Mouse (Mus musculus) left cerebral cortex, adult 18-20 months (tissue): Measurements from ENCODE around the gene Brd3os. TPM values are rescaled to one million over a fixed set of nuclear protein-coding genes. Genes with fewer than 3 reads are reported as not detected.

ENCODE experiments used
- DNase-seq, 2 experiments: peaks; one replicate each; pipeline ENCODE4 v3.0.0; 2021 to 2022; ENCODE audit warnings: low spot score in 2 of 2, mixed read lengths in 1 of 2
- total RNA-seq, 2 experiments: library from RNA; stranded (reverse); gene quantifications; 2 replicates each; pipeline ENCODE4 v1.2.3; 2021

Gene Brd3os
- total RNA-seq, 2 experiments from 2014 or later = 27.8 to 28.3 TPM

DNA sequence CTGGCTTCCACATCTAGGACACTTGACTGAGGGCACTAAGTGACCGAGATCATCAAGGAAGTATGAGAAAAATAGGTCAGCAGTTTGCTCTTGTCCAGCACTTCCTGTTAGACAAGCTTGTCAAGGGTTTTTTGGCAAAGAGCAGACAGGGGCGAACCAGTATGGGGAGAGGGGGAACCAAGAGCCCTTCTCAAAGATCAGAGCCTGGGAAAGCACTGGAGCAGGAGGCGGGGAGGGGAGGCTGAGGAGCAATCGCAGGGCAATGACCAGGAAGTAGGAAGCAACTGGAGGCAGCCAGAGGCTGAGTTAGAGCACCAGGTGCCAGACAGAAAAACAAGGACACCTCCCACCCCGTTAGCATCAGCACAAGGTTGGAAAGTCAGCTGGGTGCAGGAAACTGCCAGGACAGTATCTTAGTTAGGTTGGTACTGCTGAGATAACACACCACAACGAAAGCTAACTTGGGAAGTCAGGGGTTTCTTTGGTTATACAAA, 23.5 kb upstream of the Brd3os start:
- DNase-seq = no peak

DNA sequence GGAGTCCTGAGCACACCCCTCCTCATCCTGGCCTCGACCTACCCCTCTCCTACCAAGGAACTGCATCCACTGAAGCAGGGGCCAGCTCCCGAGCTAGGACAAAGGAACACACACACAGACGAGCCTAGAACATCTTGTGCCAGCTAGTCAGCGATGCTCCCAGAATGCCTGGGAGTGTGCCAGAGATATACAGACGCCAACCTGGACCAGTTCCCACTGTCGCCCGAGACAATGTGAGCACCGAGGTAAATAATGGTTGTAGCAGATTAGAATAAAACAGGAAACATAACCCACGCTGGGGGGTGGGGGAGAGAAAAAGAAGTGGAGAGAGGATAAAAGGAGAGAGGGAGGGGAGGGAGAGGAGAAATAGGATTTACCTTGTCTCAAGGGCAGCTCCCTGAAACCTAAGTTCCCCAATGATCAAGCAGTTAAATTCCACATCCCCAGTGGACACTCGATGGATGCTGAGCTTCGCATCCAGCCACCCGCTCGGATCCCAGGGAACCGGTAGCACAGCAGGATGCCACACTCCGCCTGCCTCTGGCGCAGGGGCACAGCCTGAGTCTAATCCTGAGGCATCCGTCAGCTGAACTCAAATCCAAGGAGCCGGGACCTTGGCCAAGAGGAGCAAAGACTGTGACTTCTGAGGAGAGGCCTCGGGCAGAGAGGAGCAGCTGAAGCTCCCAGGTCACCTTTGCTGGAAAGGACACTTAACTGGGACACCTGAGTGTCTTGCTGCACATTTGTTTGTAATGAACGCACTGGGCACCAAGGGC, 20.6 kb upstream of the Brd3os start:
- DNase-seq = peak; percentile 47 to 60

DNA sequence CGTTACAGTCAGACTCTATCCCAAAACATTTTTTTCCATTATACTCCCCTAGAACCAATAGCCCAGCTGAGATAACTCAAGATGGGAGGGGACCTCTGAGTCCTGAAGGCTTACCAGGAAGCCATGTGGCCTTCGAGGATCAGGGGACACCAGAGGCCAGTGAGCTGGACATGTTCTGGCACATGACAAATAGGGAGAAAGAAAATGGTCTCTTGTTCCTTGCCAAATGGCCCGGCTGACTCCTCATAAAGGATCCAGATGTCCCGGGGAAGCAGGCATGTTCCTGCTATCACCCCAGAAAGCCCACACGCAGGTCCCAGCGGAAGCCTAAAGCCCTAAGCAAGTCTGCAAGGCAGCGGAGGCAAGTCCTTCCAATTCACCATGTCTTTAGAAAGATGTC, 18.5 kb upstream of the Brd3os start:
- no peak for DNase-seq

DNA sequence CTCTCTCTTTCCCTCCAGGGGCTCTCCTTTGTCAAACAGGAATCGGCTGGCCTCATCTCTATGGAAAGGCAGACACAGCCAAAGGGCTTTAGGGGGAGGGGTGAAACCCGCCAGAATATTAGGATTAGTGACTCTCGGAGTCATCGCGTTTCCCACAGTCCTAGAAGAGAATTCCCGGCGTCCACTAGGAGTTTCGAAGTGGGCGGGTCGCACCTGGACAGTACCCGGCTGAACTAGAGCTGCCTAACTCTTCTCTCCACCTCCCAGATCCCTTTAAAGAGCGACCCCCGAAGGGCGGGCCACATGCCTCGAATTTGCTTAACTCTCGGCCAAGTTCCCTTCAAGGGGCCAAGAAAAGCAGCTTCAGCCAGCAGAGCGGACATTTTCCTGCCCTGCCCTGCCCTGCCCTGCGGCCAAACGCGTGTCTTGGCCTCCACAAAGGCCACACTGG, 16.9 kb upstream of the Brd3os start:
- DNase-seq = no peak

DNA sequence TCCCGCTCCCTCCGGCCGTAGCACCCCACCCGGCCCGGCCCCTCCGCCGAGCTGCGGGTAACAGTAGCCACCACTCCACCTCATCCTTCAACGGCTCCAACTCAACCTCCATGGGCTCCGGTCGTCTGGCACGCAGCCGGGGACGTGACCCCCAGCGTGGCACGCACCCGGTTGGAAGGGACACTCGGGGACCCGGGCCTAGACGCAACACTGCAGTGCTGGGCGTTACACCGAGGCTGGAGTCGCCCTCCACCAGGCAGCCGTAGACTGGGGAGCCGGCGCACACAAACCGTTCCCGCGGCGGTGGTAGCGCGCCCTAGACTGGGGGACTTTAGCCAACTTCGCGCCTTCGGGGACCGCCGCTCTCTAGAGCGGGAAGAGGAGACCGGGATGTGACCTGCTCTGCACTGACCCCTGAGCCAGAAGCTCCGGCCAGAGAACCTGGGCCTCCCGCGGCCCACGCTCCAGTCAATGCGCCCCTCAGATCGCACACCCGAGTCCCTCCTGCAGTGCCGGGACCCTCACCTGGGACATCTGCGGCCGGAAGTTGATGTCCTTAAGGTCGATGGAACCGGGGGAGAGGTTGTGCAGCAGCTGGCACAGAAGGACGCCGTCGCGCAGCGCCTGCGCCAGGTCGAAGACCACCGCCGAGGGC, 16.2 kb upstream of the Brd3os start:
- DNase-seq = no peak

DNA sequence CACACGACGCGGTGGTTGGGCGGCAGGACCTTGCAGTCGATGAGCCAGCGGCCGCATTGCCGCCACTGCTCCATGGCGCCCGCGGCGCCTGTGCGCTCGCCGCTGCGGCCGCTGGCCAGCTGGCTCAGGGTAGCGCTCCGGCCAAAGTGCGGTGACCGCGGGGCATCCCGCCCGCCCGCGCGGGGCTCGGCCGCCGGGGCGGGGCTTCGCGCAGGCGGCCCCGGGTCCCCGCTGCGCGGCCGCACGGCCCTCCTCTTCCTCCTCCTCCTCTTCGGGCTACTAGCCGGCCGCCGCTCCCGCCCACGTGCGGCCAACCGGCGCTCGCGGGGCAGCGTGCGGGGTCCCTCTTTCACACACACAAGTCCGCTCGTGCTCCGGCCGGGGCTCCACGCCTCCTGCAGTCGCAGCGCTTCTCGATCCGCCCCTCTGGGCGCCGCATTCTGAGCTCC, 15.7 kb upstream of the Brd3os start:
- peak in 1 of 2 experiments; percentile 26 for DNase-seq

DNA sequence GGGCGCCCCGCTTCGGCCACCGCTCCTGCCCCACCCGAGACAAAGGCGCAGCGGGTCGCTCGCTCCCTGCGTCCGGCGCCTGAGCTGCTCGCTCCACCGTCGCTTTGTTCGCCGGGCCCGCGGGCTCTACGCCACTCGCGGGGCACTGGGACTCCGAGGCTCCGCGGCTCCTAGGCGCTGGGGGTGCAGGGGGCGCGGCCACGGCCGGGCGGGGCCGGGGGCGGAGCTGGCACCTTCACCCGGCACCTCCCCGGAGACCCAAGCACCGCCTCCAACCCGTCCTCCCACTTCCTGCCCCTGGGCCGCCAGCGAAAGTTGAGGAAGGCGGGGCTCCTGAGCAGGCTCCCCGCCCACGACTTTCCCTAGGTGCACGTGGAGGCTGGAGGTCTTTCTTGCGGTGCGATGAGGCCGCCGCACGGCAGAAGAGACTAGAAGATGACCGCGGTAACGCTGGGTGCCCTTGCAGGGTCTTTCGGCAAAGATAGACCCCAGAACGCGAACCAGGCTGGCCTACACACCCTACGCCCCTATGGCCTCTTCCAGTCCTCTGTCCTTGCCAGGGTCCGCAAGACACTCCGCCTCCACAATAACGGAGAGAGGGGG, 15.2 kb upstream of the Brd3os start, which contains the start of gene Vav2:
Gene Vav2 (minus strand): TSS at position 179 of the 603 bp plus-strand sequence.
- DNase-seq = peak; percentile 59 to 78

DNA sequence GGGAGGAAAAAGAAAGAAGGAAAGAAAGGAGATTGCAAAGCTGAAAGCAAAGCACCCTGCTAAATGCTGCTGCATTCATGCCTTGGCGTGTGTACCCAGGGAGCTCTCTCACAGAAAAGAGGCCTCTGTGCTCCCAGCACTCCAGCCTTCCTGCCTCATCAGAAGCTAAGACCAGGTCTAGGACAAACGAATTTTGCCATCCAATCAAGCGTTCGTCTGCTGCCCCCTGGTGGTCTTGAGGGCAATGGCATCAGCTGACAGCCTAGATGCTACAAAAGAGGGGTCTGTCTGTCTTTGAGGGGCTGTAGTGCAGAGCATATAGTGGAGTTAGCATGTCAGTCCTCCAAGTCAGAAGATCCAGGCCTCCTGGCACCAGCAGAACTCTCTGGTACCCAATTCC, 14.1 kb upstream of the Brd3os start:
- peak; percentile 84 to 90 for DNase-seq

DNA sequence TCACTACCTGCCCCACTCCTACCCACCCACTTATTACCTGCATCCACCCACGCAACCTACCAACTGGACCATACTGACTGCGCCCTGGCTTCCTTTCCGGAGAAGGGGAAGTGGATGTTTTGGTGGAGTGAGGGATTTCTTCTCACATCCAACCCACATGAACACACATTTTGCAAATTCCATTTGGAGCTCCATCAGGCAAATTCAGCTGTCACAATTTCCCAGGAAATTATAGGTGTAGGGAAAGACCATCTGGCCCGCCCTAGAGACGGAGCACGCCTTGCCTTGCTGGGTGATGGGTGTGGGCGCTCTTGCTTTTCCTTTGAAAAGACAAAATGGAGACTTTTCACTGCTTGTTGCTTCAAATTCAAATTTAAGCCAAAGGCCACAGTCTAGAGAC, 11.5 kb upstream of the Brd3os start:
- peak; percentile 58 to 75 for DNase-seq

DNA sequence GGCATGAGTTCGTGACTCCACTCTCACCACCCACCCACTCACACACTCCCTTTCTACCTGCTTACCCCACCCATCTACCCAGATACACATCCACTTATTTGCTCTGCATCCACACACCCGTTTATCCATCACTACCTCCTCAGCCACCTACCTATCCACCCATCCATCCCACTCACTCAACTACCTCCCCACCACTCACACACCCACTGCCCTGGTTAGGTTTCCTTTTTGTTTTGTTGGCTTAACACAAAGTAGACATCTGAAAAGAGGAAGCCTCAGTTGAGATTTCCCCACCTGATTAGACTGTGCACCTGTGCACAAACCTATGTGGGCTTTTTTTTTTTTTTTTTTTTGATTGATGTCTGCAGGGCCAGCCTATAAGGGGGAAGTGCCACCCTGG, 9.5 kb upstream of the Brd3os start:
- DNase-seq = no peak

DNA sequence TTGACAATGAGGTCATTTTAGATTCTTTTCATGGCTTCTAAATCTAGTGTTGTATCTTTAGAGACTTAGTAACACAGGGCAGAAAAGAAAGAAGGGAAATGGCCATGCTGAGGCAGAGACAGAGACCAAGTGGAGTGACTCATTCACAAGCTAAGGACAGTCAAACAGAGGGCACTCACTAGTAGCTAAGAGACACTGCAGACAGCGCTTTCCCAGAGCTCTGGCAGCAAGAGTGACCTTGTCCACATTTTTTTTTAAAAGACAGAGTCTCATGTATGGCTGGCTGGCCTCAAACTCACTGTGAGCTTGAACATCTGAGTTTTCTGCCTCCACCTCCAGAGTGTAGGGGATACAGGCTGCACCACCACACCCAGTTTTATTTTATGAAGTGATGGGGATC, 4.2 kb upstream of the Brd3os start:
- no peak for DNase-seq

DNA sequence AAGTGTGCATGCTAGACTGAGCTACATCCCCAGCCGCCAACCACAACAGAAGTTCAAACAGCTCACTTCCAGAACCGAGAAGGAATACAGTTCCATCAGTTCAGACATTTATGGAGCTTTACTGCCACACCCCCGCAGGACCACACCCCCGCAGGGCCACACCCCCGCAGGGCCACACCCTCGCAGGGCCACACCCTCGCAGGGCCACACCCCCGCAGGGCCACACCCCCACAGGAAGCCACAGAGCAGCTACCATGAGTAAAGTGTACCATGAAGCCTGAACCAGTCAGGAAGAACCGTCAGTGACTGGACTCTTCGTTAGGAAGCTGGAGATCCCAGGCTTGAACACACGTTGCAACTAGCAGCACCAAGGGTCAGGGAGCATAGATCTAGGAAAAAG, 3.8 kb upstream of the Brd3os start:
- DNase-seq = no peak

DNA sequence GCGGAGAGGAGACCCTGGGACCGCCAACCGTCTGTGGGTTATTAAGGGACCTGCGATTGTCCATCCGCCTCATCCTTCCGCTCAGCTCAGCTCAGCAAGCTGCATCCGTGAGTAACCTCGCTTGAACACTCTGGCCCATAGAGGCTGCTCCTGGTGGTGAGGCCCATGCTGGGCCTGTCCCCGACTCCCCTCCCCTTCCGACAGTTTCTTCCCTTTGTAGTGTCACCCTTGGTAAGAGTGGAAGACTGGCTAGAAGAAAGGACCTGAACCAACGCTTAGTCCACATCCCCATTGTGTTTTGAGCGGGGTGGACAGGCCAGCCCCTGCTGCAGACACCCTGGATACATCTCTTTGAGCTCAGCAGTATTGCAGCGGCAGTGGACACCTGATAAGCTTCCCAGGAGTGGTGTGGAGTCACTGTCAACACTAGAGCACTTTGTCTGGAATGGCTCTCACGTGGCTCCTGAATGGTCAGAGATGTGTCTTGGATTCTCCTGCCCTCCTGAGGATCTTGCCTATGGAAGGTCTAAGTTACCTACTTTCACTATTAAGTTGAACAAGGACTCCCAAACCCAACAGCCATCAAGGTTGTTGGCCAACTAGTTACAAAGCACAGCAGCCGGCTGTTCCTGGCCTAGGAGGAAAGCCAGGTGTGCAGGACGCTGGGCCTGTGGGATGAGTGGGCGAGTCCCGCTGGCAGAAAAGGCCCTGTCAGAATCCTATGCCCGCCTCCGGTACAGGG, 755 bp downstream of the Brd3os start:
- no peak for DNase-seq

DNA sequence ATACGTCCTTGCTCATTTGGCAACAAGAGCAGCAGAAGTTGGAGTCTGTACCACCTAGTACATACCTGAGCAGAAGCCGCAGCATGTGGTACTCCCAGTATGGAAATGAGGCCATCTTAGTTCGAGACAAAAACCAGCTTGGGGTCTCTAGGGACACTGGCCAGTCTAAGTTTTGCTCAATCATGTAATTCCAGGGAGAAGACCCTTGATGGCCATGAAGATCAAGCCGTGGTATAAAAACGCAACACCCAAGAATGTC, 1.3 kb downstream of the Brd3os start:
- DNase-seq = no peak

DNA sequence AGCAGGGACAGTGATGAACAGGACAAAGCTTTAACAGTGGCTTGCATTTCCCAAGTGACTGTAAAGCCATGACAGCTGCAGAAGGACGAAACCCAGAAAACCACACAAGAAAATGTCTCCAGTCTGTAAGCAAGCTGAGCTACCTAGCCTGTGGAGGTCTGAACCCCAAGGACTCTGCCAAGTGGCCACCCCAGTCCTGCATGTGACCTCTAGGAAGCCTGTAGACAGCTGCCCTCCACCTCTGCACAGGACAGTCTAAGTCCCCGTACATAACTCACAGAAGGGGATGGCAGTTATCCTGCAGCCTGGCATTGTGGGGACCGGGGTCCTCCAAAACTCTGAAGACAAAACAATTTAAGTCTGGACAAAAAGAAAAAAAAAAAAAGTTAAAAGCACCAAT, 3.8 kb downstream of the Brd3os start:
- DNase-seq = no peak

DNA sequence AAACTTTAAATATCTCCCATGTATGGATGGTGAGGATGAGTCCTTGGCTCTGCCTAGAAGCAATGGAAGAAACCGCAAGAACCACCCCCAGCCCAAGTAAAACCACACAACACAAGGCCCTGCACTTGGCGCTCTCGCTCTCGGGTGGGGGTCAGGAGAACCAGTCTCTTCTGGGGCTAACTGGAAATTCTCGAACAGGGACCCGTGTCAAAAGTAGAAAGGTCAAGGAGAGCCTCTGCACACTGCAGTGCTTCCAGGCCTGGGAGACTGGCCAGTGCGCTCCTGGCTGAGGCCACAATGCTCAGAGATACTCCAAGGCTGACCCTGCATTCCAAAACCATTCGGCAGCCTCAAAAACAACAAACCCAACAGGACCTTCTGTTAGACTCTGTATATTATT, 4.7 kb downstream of the Brd3os start:
- no peak for DNase-seq

DNA sequence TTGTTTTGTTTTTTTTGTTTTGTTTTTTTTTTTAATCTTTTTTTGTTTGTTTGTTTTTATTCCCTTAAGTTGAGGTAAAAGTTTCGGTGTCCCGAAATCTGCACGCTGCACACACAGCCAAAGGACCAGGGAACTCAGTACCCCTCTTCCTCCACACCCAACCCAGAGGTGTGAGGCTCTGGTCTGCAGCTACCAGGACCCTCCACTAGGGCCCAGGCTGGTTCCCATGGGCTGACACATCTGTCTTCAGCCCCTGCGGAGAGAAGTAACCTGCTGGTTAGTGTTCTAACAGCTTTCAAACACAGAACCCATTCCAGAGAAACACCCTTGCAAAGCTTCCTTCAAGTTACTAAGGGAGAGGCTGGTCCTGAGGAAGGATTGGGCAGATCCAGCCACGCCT, 5.7 kb downstream of the Brd3os start:
- DNase-seq = no peak

DNA sequence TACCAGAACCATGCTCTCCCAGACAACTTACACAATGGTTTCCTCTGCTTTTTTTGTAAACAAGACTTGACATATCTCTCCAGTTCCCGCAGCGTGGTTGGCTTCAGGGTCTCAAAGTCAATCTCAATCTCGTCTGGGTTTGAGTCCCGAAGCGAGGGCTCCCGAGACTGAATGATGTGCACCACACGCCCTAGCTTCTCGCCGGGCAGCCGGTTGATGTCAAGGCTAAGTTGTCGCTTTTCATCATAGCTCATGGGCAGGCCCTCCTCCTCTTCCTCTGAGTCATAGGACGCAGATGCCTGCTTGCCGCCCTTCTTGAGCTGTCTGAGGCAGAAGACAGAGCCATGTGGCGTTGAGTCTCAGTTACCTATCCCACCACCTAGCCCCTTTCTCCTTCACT, 8.1 kb downstream of the Brd3os start:
- peak in 1 of 2 experiments; percentile 18 for DNase-seq

DNA sequence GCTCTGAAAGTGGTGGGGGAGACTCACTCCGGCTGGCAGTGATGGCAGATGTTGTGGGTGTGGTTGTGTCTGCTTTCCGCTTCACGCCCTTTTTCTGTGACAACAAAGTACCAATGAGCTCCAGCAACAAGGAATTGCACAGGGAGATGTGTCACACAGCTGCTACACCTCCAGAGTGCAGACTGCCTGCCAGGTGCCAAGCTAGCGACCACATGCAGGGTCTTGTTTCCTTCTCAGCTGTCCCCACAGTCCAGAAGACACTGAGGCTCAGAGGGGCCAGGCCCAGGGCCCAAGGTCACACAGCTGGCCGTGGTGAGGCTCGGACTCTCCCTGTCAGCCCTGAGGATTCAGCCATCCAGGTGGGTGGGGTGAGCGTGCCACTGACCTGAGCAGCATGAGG, 17.6 kb downstream of the Brd3os start:
- no peak for DNase-seq

DNA sequence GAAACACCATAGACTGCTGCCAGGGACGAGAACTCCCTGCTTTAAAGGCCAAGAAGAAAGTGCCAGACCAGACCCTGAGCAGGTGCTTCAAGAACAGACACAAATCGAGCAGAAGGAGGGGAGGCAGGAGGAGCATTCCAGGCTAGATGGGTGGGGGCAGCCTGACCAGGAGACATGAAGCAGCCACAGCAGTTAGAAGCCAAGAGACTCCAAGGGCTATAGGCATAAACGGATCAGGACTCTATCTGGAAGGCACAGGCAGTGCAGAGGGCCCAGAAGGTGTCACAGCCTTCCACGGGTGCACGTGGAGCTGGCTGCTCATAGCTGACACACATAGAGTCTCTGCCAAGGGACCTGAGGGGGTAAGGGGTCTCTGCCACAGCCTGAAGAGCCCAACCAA, 18.0 kb downstream of the Brd3os start:
- DNase-seq = no peak

DNA sequence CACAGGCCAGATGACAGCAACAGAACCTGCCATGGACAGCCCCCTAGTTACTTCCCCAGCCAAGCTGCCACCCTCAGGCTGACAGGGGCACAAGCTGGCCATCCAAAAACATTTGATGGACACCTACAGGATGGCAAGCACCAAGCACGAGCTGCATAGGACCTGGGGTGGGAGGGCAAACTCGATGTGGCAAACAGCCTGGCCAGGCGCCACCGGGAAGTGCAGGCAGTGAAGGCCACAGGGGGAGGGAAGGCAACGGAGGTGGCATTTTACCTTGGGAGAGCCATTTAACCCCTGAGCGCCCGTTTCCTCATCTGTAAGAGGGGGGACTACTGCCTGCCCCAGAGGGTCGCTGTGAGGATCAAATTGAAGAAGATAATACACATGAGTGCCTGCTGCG, 18.5 kb downstream of the Brd3os start:
- DNase-seq = no peak
